Mouse (Mus musculus): Measurements from ENCODE around the gene Lrrc75b.

- TF ChIP-seq CTCF (IDR thresholded peaks at IDR 0.05; ENCODE audit: low read depth) (no peak), EP300 (IDR thresholded peaks at IDR 0.05; ENCODE audit: low read depth) (no peak)
Observed at GRCm38 (mm10) chr10:75560549-75560899, 394 bp upstream of the Lrrc75b start.

Measured in liver, embryonic 14.5 days (tissue).